Mouse (Mus musculus) lung, postnatal 14 days (tissue): ENCODE results near the gene Cracr2a.

Experiments
- DNase-seq: peaks from one replicate; pipeline ENCODE4 v3.0.0; 2021

The Cracr2a gene

GRCm38 (mm10) chr6:127708218-127708628 is 147.1 kb downstream of the Cracr2a start:
- DNase-seq, result no peak

- no peak for DNase-seq
Measured at GRCm38 (mm10) chr6:127714906-127715305, 153.8 kb downstream of the Cracr2a start.

DNA sequence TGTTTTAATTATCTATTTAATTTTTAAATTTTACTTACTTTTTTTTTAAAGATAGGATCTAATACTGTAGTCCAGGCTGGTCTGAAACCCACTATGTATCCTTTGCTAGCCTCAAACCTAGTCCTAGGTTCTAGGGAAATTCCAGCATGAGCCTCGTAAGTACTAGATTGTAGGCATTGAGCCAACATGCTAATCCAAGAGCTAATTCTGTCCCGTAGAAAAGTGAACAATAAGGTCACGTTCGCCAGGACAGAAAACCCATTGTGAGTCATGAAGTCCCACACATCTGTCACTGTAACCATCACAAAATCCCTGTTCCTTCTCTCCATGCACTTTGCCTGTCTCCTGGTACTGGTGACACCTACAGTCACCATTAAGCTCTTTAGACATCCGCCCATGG is 154.3 kb downstream of the Cracr2a start:
- DNase-seq, result no peak

- DNase-seq, result no peak
Measured at GRCm38 (mm10) chr6:127717239-127718137, 156.3 kb downstream of the Cracr2a start.

- no peak for DNase-seq
Measured at GRCm38 (mm10) chr6:127719875-127720274, 158.7 kb downstream of the Cracr2a start.

DNA sequence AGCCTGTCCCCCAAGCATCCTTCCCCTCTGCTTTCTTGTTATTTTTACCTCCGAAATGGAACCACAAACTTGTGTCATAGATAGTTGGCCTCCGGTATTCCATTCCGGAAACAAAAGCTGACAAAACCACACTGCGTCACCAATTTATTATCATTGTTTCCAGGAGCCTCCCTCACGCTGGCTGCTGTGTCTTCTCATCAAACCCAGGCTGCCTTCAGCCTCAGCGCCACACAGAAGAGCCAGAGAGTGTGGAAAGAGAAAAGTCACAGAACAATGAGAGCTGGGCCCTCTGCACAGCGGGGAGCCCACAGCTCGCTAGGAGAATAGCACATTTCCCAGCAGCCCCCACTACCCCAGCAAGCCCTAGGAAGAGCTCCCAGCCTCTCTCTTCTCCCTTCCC is 162.0 kb downstream of the Cracr2a start:
- no peak for DNase-seq
